Mouse (Mus musculus) splenic B cell, adult 2 months (primary cell): Measurements from ENCODE around the gene Gm21905.

Experiments used
- DNase-seq: peaks from one replicate; pipeline ENCODE4 v3.0.0-alpha.2; 2011; ENCODE audit warnings: low read depth, low spot score
- H3K27me3 ChIP-seq: 2 replicates; pipeline ENCODE4 v1.6.1; 2012; ENCODE audit warnings: mild to moderate bottlenecking, low read length, moderate library complexity, mixed read lengths; ENCODE audit not compliant: control insufficient read depth, poor library complexity, insufficient read depth, severe bottlenecking
- H3K36me3 ChIP-seq: 2 replicates; pipeline ENCODE4 v1.6.1; 2012; ENCODE audit warnings: mild to moderate bottlenecking, low read length, moderate library complexity, mixed read lengths; ENCODE audit not compliant: control insufficient read depth, poor library complexity, insufficient read depth, severe bottlenecking

Gene Gm21905

GRCm38 (mm10) chr5:67898921-67899320 is 47.3 kb downstream of the Gm21905 start:
- DNase-seq: no peak
- H3K27me3 ChIP-seq: no peaks in the 10 kb centered on the region
- H3K36me3 ChIP-seq: no peaks in the 10 kb centered on the region

- Histone ChIP-seq H3K36me3 (no peaks in the 10 kb centered on the region), H3K27me3 (no peaks in the 10 kb centered on the region)
- DNase-seq: no peak
Observed at GRCm38 (mm10) chr5:67884422-67885210, 61.6 kb downstream of the Gm21905 start.

GRCm38 (mm10) chr5:67883564-67884171 is 62.6 kb downstream of the Gm21905 start:
- DNase-seq: no peak
- no peaks in the 10 kb centered on the region for H3K36me3 ChIP-seq
- no peaks in the 10 kb centered on the region for H3K27me3 ChIP-seq
